ENCODE assay signal across 18 mouse cellular contexts in genomic region chr6:116407216-116407615, GRCm38 (mm10).
"Had no signal": no experiment of that assay in that cellular context is flagged by ENCODE, and none has a peak within 500 bp of the region (broad histone marks: within the 10 kb centered on the region; RNA-seq: fewer than 3 reads in every experiment).

No protein-coding gene starts in this region.

- H3K4me1 ChIP-seq: lung, embryonic 15.5 days; stomach, embryonic 15.5 days had no signal

- H3K27me3 ChIP-seq: lung, embryonic 15.5 days; megakaryocyte, embryonic 14.5 days; neural tube, embryonic 12.5 days; stomach, embryonic 15.5 days had no signal

- H3K9me3 ChIP-seq: lung, embryonic 15.5 days; megakaryocyte, embryonic 14.5 days; neural tube, embryonic 12.5 days; stomach, embryonic 15.5 days had no signal

- DNase-seq: liver, postnatal 0 days; lung, adult 2 months; lung, postnatal 14 days; lung, postnatal 36 days; midbrain, embryonic 14.5 days; right cerebral cortex, postnatal 14 days; thymus, adult 2 months; thymus, postnatal 25 days; thymus, postnatal 4 days had no signal

- H3K4me3 ChIP-seq: lung, embryonic 15.5 days; neural tube, embryonic 12.5 days; stomach, embryonic 15.5 days had no signal

- H3K36me3 ChIP-seq: stomach, embryonic 15.5 days had no signal

- H3K27ac ChIP-seq: lung, embryonic 15.5 days; macrophage; neural tube, embryonic 12.5 days; stomach, embryonic 15.5 days; stomach, postnatal 0 days had no signal

- H3K4me2 ChIP-seq: lung, embryonic 15.5 days; midbrain, embryonic 11.5 days; neural tube, embryonic 12.5 days; stomach, embryonic 15.5 days had no signal

- H3K9ac ChIP-seq: liver, postnatal 0 days; lung, embryonic 15.5 days; neural tube, embryonic 12.5 days; stomach, embryonic 15.5 days had no signal

- ATAC-seq: liver, postnatal 0 days; lung, postnatal 0 days; midbrain, embryonic 16.5 days had no signal
